Mouse (Mus musculus) right cerebral cortex, adult 2 months (tissue): Measurements from ENCODE around the gene Treh.
A peak's percentile ranks its signal among the peaks of the same experiment; 100 is the strongest.
"Not testable (repeated sequence)": the region's sequence is repeated elsewhere in the genome, so short reads cannot be mapped to it uniquely, and the experiment has no call there.

Source experiments
- DNase-seq, 2 experiments: peaks; one replicate each; pipeline ENCODE4 v3.0.0; 2021 to 2022; ENCODE audit warnings: low spot score in 2 of 2

The Treh gene

DNA sequence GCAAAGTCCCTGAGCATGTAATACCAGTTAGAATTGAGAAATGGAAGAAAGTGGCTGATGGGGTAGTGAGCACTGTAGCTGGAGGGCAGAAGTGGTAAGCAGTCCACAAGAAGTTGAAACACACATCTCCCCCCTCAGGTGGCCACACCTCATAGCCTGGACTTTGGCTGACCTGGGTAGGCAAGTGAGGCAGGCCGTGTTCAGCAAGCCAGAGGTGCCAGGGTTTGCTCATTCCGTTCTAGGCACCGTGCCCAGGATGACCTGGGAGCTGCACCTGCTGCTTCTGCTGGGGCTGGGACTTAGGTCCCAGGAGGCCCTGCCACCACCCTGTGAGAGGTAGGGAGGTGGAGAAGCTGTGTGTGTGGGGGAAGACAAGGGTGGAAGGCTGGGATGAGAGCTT lies at the start of gene Treh:
TSS of gene Treh (plus strand) at position 229 of the 400 bp plus-strand sequence.
- DNase-seq, result no peak

DNA sequence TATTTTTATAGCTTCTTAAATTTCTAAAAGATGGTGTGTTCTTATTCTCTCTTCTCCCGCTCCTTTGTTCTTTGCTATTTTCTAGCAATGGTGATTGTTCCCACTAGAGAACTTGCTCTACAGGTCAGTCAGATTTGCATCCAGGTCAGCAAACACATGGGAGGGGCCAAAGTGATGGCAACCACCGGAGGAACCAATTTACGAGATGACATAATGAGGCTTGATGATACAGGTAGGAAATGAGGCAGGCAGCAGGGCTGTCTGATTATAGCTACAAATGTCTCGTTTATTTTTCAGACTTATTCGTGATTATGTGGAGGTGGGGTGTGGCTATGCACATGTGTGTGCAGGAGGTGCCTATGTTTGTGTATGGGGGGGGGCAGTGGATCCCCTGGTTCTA lies 48.6 kb upstream of the Treh start:
- DNase-seq, result no peak

DNA sequence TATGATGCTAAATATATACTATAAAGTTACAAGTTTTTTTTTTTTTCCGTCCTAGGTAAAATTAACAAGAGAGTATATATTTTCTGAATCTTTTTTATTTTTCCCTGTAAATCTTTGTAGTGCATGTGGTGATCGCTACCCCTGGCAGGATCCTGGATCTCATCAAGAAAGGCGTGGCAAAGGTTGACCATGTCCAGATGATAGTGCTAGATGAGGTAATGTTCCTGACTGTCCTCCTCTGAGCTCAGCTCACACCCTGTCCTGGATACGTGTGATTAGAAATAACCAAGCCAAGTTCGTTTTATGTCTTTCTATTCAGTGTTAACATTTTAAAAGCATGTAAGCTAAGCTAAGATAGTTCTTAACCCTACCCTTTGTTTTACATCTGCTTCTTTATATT lies 46.8 kb upstream of the Treh start:
- DNase-seq, result no peak

DNA sequence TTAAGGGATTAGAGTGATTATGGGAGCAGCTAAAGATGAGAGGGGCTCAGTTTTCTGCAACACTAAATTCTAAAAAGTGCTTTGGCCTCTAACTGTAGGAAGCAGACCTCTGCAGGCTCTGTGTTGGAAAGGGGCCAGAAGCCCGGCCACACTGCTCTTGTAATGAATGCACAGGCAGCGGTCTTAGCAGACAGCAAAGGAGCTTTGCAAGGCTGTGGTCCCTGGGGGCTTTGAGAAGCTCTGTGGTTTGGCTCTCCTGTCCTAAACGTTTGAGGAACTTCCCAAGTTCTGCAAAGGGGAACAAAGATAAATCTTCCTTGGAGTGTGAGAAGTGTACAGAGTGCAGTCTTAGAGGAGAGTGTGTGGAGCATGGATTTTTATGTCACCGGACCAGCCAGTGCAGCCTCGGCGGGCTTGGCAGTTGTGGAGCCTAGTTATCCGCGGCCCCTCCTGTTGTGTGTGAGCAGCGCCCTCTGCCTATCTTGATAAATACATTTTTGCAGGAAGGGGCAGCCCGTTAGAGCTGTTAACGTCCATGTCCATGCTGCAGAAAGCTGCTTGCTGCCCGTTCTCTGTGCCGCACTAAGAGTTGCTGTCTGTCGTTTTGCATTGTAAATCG lies 35.4 kb upstream of the Treh start:
- no peak for DNase-seq

DNA sequence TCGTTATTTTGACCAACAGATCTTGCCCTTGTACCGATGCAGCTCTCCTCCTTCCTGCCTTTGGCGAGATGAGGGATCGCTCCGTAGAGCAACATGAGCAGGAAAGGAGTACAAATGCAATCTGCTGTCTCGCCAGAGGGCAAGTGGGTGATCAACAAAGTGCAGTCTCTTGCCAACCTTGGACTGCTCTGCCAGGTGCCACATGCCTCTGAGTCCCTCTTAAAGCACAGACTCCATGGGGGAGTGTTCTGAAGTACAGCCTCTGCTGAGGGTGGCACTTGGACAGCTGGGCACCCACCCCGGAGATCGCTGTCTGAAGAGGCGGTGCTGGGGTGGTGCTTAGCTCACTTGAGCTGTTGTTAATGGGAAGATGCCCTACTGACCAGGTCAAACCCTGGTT lies 34.3 kb upstream of the Treh start:
- DNase-seq, result not testable (repeated sequence)

DNA sequence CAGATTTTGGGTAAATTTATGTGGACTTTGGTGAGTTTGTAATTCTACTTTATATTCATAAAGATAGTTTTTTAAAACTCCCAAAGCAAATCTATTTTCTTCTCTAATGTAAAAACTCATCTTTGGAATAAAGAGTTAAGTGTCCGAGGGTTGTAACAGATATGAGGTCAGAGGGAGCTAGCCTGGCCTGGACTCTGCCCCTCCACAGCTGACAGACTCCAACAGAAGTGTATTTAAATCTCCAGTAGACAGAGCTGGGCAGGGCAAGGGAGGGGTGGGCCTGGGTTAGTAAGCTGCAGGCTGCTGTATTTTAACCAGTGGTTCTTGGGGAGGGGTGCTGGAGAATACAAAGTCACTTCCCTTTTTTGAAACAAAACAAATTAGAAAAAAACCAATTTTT lies 33.0 kb upstream of the Treh start:
- DNase-seq, result not testable (repeated sequence)

DNA sequence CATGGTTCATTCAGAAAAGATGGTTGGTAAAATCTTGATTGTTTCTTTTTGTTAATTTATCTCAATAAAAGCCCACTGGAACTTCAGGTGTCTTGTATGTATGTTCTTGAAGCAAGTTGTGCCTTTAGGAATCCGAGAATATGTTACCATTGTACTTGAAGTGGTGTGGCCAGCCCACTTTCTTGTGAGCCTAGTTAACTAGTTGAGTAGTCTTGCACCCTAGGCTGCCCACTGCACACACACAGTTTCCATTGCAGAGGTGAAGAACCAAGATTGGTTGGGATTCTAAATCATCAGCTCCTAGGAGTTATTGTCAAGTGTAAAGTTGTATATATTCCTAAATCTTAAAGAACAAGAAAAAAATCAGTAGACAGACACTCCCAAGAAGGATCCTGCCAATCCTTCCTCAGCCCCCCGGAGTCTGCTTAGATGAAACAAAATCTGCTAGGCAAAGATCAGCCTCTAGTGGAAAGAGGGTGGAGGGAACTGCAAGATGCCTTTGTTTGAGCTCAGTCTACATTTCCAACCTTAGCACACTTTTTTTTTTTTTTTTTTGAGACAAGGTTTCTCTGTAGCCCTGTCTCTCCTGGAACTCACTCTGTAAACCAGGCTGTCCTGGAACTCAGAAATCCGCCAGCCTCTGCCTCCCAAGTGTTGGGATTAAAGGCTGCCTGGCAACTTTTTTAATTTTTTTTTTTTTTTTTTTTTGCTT lies 32.2 kb upstream of the Treh start:
- no peak for DNase-seq

DNA sequence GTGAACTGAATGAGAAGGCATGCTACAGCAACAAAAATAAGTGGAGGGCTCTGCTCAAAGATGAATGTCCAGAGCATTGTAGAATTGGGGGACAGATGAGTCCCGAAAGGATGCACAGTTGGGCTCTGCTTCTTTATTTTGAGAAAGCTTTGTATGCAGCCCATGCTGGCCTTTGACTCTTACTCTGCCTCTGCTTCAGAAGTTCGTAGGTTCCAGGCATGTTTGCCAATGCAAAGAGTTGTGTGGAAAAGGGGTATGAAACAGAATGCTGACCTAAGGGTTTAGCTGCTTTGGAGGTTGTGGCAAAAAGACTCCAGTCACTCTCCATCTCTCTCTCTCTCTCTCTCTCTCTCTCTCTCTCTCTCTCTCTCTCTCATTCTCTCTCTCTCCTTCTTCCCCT lies 31.4 kb upstream of the Treh start:
- no peak for DNase-seq

DNA sequence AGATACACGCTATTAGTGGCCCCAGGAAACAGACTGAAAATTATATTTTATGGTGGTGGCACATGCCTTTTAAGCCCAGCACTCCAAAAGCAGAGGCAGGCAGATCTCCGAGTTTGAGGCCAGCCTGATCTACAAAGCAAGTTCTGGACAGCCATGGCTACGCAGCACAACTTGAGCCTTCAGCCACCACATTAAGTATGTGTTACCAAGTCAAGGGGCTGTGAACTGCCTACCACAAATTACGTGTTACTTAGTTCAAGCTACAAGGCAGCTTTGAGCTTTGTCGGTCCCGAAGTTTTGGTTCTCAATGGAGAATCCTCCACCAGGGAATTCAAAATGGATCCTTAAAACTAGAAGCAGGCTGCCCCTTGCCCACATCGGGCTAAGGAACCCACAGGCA lies 29.9 kb upstream of the Treh start:
- no peak for DNase-seq

DNA sequence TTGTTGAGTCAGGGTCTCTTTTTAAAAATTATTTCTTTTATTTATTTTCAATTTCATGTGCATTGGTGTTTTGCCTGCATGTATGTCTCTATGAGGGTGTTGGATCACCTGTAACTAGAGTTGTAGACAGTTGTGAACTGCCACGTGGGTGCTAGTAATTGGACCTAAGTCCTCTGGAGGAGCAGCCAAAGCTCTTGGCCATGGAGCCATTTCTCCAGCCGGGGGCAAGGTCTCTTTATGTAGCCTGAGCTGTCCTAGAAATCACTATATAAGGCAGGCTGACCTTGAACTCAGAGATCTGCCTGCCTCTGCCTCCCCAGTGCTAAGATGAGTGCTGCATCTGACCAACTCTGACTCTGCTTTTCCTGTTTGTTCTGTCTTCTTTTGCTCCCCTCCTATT lies 28.8 kb upstream of the Treh start:
- DNase-seq, result no peak

DNA sequence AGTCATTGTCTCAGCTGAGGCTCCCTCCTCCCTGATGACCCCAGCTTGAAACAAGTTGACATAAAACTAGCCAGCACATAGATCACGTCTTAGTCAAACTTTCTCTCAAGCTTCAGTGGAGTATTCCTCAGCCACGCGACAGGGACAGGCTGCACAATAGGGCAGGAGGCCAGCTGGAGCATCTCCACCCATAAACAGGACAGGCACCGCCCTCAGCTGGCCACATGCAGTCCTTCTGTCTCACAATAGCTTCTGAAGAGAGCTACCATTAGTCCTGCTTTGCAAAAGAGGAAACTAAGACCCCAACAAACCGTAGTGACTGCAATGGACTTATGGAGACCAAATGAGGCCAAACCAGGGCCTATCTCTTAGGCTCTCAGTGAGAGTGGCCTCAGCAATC lies 27.6 kb upstream of the Treh start:
- no peak for DNase-seq

DNA sequence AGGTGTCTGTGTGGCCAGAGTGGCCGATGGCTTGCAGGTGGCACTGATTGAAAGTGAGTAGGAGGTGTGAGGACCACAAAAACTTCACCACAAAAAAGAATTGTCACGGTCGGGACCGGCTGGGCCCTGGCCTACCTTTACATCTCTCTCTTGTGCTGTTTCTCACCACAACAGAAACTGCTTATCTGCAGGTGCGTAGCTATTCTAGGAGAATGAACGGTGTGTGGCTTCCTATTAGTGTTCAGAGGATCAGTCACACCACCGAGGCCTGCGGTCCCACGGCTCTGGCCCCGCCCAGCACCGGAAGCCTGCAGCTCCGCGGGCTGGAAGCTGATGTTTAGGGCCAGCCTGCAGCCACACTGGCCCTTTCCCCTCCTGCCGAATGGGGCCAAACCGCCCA lies 27.1 kb upstream of the Treh start:
- no peak for DNase-seq

DNA sequence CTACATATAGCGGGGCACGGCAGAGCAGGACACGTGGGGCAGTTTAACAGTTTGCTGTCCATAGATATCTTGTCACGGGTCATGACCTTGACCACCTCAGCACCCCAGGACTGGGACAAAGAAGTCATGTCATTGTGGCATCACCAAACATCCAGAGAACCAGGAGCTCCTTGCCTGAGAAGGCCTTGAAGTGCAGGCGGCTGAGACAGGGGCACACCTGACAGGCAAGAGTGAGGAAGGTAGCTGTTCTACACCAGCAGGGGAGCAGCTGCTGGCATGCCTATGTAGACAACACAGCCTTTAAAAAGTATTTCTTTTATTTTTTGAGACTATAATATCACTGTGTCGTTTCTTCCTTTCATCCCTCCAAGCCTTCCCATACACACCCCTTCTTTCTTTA lies 26.7 kb upstream of the Treh start:
- DNase-seq, result no peak

DNA sequence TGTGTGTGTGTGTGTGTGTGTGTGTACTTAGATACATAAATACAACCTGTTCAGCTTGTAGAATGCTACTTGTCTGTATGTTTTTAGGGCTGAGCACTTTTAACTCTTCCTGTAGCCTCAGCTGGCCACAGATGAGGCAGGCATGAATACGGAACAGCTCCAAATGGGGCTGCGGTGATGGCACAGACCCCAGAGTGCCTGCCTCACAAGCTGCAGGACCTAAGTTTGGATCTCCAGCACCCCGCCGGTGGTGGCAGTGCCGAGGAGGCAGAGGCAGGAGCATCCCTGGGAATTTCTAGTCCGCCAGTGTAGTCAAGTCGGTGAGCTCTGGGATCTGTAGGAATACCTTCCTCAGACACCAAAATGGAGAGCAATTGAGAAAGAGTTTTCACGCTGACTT lies 26.0 kb upstream of the Treh start:
- DNase-seq, result no peak

DNA sequence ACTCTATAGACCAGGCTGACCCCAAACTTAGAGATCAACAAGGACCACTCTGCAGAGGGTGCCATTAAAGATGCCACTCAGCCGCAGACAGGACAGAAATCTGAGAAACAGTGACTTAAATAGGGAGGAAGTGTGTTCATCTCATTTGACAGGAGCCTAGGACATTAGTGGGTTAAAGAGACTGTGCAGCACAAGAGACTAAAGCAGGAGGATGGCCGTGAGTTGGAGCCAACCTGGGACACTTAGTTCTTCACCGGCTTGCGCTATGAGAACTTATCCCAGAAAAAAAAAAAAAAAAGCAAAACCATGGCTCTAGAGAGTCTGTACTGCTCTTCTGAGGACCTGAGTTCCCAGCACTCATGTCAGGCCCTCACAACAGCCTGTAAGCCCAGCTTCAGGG lies 25.4 kb upstream of the Treh start:
- DNase-seq, result no peak

DNA sequence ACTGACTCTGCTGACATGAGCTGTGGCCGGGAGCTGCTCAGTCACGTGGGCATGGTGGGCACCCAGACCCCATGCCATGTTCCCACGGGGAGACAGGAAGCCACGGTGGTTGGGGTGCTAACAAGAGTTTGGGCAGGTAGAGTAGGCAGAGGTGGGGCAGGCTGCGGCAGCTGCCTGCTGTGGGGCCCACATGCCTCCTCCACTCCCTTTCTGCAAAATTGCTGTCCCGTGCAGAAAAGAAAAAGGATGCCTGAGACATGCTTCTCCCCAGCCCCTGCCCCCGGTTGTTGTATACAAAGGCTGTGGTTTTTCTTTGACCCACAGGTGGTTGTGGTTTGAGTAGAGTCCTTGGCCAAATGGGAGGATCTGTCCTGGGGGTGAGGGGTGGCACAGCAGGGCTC lies 24.2 kb upstream of the Treh start:
- no peak for DNase-seq

DNA sequence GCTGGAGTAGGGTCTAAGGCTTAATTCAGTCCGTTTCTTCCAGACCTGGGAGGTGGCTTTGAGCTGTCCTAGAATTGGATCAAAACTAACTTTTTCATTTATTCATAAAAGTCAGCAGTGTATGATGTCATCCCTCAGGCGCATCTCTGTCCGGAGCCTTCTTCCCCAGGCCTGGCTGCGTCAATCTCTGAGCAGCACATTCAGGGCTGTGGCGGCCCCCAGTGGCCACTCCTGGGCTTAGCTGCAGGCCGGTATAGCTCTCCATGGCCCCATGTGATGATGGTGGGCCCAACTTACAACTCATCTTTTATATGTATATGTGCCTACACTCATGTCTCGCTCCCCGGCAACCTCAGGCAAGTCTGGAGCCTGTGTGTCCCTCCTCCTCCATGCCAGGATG lies 21.0 kb upstream of the Treh start:
- peak; percentile 62 to 69 for DNase-seq

DNA sequence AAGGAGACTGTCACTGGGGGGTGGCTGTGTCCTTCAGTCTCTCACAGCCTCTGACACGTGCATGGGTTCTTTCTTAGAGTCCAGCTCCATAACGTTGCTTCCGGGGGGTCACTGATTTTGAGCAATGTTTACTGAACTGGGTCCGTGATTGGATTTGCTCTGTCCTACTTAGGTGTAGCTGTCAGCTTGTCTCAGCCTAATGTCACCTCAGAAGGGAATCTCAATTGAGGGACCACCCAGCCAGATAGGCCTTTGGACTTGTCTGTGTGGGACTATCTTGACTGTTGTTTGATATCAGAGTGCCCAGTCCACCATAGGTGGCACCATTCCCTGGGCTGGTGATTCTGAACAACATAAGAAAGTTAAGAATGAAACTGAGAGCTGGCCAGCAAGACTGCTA lies 19.1 kb upstream of the Treh start:
- no peak for DNase-seq

DNA sequence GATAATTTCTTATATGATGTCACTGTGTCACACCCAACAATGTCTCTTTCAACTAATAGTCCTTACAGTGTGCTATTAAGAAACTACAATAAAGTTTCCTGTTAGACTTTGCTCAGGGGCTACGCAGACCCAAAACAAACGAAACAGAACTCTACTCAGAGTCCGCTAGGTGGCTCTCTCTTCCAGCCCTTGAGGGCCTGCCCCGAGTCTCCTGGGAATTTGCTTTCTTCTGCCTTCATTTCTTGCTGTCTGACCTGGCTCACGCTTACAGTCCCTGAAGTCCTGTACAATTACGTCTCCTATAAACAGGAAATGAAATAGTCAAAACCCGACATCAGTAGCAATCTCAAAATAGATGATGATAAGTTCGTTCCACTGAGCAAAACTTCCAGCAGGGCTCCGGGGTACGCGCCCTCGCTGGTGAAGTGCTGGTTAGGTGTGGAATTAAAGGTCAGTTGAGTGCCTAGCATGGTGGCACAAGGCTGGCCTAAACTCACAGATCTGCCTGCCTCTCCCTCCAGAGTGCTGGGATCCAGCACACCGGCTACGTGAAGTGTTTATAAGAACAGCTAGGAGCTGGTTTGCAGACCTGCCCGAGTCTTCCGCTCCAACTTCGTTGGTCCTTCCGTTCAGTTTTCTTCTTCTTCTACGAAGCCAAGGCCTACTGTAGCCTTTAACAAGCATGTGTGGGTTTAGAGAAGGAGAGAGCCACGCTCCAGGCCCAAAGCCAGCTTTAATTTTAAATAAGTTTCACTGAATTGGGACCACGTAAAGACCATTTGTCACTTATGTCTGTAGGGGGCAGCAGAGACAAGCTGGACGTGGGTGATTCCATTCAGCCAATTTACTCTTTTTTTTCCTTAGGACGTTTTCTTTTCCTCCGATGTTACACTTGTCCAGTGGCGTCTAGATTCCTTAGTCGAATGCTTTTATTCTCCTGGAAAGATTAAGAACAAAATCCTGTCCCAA lies 17.7 kb upstream of the Treh start:
- peak; percentile 68 to 73 for DNase-seq

DNA sequence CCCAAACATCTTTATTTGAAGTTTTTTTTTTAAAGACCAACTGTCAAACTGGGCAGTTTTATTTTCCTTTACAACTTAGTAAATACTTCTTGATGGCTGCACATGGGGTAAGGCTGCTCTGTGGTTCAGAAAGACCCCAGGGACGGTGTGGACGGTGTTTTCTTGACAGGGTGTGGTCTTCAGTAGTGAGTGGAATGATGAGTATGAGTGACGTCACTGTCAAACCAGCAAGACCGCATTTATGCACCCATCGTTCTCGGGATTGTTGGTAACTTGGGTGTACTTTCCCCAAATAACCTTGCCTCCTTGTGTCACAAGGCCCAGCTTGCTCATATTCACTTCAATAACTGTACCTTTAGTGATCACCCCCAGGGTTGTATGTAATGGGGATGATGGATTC lies 9.3 kb upstream of the Treh start:
- no peak for DNase-seq

DNA sequence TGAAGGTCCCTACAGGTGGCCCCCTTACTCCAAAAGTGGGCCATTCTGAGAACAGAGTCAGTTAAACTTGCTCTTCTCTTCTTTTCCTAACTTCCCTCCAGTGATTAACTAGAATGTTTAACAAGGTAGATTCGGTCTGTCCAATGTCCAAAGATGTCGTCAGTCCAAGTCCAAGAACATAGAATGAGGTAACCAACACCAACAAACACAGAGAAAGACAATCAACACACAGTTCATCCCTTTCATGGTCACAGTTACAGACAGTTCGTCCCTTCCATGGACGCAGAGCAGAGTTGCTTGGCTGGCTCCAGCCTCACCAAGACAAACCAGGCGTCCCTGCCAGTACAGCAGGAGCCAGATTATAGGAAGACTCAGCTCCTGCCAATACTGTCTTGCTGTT lies 1.6 kb upstream of the Treh start:
- DNase-seq, result no peak

DNA sequence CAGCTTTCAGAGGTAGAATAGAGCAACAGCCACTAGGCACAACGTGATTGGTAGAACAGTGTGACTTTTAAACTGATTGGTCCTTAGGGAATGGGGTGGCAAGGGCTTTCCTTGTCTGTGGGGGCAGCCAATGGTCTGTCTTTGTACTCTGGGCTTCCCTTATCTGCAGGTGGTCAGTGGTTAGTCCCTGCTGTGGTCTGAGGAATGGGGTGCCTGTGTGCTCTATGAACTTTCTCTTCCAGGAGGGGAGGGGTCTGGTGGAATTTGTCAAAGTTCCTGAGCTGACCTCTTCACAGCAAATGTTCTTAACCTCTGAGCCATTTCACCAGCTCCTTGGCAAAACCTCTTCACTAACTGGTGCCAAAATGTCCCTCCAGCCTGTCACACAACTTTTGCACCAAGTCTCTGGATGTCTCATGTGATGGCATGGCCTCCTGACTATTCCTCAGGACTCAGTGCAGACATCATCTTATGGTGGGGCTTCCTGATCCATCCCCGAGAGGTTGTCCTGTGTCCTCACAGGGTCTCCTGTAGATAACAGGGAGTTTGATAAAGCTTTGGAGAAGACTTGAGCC lies 655 bp upstream of the Treh start:
- no peak for DNase-seq
